Mouse (Mus musculus) embryonic stem cell, embryonic (primary cell): ENCODE results near the gene Idh2.

Experiments
- CTCF ChIA-PET, 4 experiments: fragments of 300-600 bp in 2 of 4; fragments of 350-600 bp in 2 of 4; sonication (Branson Sonifier 250); formaldehyde crosslinking; loops; one replicate each; lab custom pipeline; 2022; ENCODE audit warnings: inconsistent platforms in 2 of 4; lab: Charles Lee
- POLR2A ChIA-PET, 4 experiments: fragments of 300-600 bp in 2 of 4; fragments of 350-600 bp in 2 of 4; sonication (Branson Sonifier 250); formaldehyde crosslinking; loops; one replicate each; lab custom pipeline; 2022; ENCODE audit warnings: antibody characterized with exemption in 4 of 4, inconsistent platforms in 1 of 4; lab: Charles Lee

Gene Idh2

DNA sequence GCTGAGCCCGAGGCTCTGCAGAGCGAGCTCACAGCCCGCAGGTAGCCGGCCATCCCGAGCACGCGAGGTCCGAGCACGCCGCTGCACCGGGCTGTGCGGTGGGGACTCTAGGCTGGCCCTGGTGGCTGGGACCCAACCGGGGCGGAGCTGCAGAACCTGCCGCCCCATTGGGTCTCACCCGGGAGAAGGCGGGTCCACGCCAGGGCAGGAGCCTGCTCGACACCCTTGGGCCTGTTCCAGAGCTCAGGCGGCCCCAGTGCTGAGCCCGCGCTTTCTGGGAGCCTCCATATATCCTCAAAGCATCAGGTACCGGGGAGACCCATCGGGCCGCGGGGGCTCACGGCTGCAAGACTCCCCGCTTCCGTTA, at the start of gene Idh2:
TSS of gene Idh2 (minus strand) at position 169 of the 367 bp plus-strand sequence.
- POLR2A ChIA-PET, result interaction anchor here (0.5 to 27.6 kb wide), 110 partner anchors 4 to 1096 kb away, joined by 3 to 1040 read pairs (median 4); partner anchors contain the start of genes Cib1 (in 3 of the 4), Gdpgp1 (in 3 of the 4), Rccd1 (in 3 of the 4) and Zfp710 (in 3 of the 4)
- CTCF ChIA-PET, result interaction anchor here in 3 of 4 experiments (0.6 to 2.3 kb wide), 10 partner anchors 11 to 420 kb away, joined by 3 to 12 read pairs (median 4); partner anchors contain the start of gene Blm (in 1 of the 3)

DNA sequence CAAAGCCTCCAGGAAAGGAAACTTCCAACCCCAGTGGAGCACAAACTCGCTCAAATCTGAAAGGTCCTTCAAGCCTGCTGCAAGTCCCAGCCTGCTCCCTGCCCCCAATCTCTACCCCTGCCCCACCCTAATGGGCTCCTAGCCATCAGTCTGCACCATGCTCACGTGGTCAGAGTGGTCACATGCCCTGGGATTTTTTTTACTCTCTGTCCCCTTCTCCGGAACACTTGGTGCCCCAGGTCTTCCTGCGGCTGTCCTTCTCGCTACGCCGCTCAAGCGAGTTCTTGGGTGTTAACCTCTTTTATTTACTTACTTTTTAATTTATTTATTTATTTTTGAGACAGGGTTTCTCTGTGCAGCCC, 45.7 kb upstream of the Idh2 start:
- ChIA-PET CTCF (interaction anchor here in 2 of 4 experiments (0.6 to 1.2 kb wide), 3 partner anchors 9 to 1293 kb away, joined by 3 to 9 read pairs (median 3); no protein-coding TSS in a partner anchor), POLR2A (interaction anchor here in 3 of 4 experiments (0.6 to 14.7 kb wide), 35 partner anchors 9 to 182 kb away, joined by 3 to 328 read pairs (median 7); partner anchors contain the start of genes Sema4b (in 3 of the 3), Cib1 (in 2 of the 3), Gdpgp1 (in 2 of the 3) and Idh2 (in 2 of the 3))

DNA sequence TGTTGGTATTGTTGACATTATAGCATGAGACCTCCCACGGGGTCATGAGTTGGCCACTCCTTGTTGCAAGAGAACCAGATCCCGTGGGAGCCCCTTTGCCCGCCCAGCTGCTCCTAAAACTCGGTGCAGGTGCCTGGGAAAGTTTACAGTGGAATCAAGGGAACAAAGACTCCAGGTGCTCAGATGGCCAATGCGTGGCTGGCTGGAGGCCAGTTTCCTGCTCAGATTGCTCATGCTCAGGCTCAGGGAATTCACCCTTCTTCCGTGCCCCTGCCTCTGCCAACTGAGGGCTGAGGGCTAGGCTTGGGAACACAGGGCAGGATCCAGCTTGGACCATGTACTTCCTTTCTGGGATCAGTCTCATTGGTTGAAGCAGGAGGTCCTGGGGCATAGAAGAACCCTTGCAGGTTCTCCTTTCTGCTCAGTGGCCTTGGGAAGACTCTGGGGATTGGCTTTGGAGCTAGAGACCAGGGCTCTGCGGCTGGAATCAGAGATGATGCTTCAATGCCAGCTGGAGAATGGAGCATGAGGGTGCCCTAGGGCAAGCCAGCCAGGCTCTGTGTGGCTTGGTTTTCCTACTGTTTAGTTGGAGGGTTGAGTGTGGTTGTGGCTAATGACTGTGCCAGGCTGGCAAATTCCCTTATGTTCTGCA, 45.2 kb upstream of the Idh2 start:
- ChIA-PET POLR2A (interaction anchor here in 3 of 4 experiments (0.6 to 14.7 kb wide), 63 partner anchors 8 to 684 kb away, joined by 3 to 328 read pairs (median 5); partner anchors contain the start of genes Cib1 (in 3 of the 3), Gdpgp1 (in 3 of the 3), Sema4b (in 3 of the 3) and Idh2 (in 2 of the 3)), CTCF (interaction anchor here (0.6 to 1.6 kb wide), 9 partner anchors 9 to 1294 kb away, joined by 3 to 9 read pairs (median 3); partner anchors contain the start of gene Hddc3 (in 1 of the 4))

DNA sequence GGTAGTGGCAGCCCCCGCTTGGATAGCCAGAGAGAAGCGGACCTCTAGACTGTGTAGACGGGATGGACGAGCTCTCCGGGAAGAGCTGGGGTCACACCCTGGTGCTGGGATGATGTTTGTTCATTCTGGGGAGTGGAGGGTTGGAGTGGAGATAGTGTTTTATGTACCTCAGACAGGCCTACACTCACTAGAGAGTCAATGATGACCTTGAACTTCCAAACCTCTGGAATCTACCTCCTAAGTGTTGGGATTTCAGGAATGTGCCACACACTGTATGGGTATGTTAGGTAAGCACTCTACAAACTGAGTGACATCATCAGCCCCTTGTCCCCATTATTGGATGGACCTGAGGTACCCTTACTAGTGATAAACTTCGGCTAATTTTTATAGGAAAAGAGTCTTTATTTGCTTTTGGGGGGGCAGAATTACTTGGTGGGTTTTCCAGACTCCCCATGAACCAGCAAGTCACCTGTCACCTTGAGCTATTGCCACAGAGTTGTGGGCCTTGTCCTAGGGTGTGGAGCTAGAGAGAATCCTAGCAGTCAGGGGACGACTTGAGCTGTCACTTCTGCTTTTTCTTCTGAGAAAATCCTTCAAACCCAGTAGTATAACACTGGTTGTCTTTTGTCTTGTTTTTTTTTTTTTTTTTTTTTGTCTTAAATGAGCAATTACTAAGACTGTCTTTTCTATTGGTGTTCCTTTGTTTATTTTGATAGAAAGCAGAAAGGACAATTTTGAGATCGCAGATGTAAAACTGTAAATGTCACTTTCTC, 43.5 kb upstream of the Idh2 start:
- CTCF ChIA-PET, result interaction anchor here in 3 of 4 experiments (0.6 to 1.6 kb wide), 5 partner anchors 27 to 57 kb away, joined by 3 to 6 read pairs (median 4); no protein-coding TSS in a partner anchor
- POLR2A ChIA-PET, result interaction anchor here in 3 of 4 experiments (0.6 to 14.7 kb wide), 30 partner anchors 9 to 401 kb away, joined by 3 to 328 read pairs (median 6); partner anchors contain the start of genes Cib1 (in 3 of the 3), Gdpgp1 (in 3 of the 3) and Sema4b (in 3 of the 3)

GRCm38 (mm10) chr7:80156711-80157227, 41.6 kb upstream of the Idh2 start:
- POLR2A ChIA-PET, result interaction anchor here (0.5 to 14.7 kb wide), 64 partner anchors 8 to 511 kb away, joined by 3 to 328 read pairs (median 4); partner anchors contain the start of genes Cib1 (in 2 of the 4), Gdpgp1 (in 2 of the 4), Ngrn (in 2 of the 4) and Sema4b (in 2 of the 4)

DNA sequence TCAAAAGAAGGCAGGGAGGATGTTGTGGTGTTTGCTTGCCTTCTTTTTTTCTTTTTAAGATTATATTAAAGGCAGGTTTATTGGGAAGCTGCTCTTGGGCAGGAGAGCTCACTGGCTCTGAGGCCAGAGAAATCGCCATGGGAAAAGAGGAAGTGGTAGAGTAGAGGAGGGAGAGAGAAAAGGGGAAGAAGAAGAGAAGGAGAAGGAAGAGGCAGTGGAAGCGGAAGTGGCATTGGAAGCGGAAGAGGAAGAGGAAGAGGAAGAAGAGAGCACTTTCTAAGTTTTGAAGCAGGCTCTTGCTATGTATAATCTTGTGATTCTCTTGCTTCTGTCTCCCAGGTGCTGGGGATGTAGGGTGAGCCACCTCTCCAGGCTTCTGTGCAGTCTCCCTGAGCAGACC, 39.5 kb upstream of the Idh2 start:
- POLR2A ChIA-PET, result interaction anchor here in 3 of 4 experiments (0.5 to 14.7 kb wide), 29 partner anchors 7 to 169 kb away, joined by 3 to 328 read pairs (median 9); partner anchors contain the start of genes Cib1 (in 2 of the 3), Gdpgp1 (in 2 of the 3), Sema4b (in 2 of the 3) and Ttll13 (in 2 of the 3)
- CTCF ChIA-PET, result interaction anchor here in 3 of 4 experiments (0.6 to 1.2 kb wide), 6 partner anchors 10 to 182 kb away, joined by 3 to 5 read pairs (median 4); no protein-coding TSS in a partner anchor

More at GRCm38 (mm10) chr7:80156711-80157227, 41.6 kb upstream of the Idh2 start:
- CTCF ChIA-PET, result interaction anchor here (0.6 to 2.6 kb wide), 44 partner anchors 9 to 701 kb away, joined by 3 to 13 read pairs (median 4); partner anchors contain the start of genes Cib1 (in 1 of the 4), Gdpgp1 (in 1 of the 4), Hddc3 (in 1 of the 4) and Ngrn (in 1 of the 4)

DNA sequence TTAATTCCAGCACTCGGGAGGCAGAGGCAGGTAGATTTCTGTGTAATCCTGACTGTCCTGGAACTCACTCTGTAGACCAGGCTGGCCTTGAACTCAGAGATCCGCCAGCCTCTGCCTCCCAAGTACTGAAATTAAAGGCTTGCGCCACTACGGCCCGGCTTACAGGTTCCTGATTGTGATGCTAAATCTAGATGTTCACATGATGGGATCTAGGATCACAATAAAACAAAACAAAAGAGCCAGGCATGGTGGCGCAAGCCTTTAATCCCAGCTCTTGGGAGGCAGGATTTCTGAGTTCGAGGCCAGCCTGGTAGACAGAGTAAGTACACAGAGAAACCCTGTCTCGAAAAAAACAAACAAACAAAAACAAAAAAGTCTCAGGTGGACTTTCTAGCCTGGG, 37.6 kb upstream of the Idh2 start:
- CTCF ChIA-PET, result interaction anchor here (0.5 to 5.3 kb wide), 35 partner anchors 9 to 796 kb away, joined by 3 to 40 read pairs (median 4); partner anchors contain the start of genes Cib1 (in 1 of the 4), Gdpgp1 (in 1 of the 4), Hddc3 (in 1 of the 4) and Idh2 (in 1 of the 4)
- POLR2A ChIA-PET, result interaction anchor here (0.6 to 14.7 kb wide), 93 partner anchors 7 to 402 kb away, joined by 3 to 328 read pairs (median 5); partner anchors contain the start of genes Cib1 (in 3 of the 4), Gdpgp1 (in 3 of the 4), Idh2 (in 3 of the 4) and Rccd1 (in 3 of the 4)

DNA sequence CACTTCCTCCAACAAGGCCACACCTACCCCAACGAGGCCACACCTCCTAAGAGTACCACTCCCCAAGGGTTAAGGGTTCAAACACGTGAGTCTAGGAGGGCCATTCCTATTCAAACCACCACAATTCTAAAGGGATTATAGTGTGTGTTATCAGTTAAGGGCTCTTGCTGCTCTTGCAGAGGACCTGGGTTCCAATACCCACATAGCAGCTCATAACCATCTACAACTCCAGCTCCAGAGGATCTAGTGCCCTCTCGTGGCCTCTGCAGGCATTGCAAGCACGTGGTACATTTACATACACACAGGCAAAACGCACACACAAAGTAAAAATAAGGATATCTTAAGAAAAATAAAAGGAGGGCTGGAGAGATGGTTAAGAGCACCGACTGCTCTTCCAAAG, 37.0 kb upstream of the Idh2 start:
- ChIA-PET CTCF (interaction anchor here (0.5 to 5.3 kb wide), 53 partner anchors 8 to 796 kb away, joined by 3 to 40 read pairs (median 4); partner anchors contain the start of genes Idh2 (in 2 of the 4), Sema4b (in 2 of the 4), Cib1 (in 1 of the 4) and Gdpgp1 (in 1 of the 4)), POLR2A (interaction anchor here (0.6 to 14.7 kb wide), 103 partner anchors 7 to 572 kb away, joined by 3 to 328 read pairs (median 4); partner anchors contain the start of genes Cib1 (in 3 of the 4), Gdpgp1 (in 3 of the 4), Idh2 (in 3 of the 4) and Rccd1 (in 3 of the 4))

DNA sequence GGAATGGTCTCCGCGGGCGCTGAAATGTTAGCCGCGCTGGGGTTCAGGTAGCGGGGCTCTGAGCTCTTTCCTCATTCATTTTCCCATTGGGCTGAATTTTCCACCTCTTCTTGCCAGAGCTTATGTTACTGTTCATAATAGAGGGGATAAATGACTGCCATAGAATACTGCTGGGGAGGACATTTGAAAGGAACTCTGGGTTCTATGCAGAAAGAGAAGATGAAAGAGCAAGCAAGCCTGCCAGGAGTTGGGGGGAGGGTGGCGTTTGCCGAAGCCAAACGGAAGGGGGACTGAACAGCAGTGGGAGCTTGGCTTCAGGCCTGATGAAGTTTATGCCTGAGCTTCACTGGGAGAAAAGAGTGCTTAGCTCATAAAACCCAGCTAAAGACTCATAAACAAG, 34.2 kb upstream of the Idh2 start:
- CTCF ChIA-PET, result interaction anchor here (0.6 to 5.3 kb wide), 15 partner anchors 9 to 1016 kb away, joined by 3 to 40 read pairs (median 3); partner anchors contain the start of genes Cib1 (in 1 of the 4), Gdpgp1 (in 1 of the 4) and Hddc3 (in 1 of the 4)

GRCm38 (mm10) chr7:80146077-80146476, 30.9 kb upstream of the Idh2 start:
- ChIA-PET CTCF (interaction anchor here in 1 of 4 experiments (0.7 kb wide), 1 partner anchor 69 kb away, joined by 3 read pairs; no protein-coding TSS in a partner anchor), POLR2A (interaction anchor here in 2 of 4 experiments (1.1 to 9.0 kb wide), 7 partner anchors 10 to 390 kb away, joined by 3 to 76 read pairs (median 4); partner anchors contain the start of gene Sema4b (in 1 of the 2))

More for the DNA sequence above, 34.2 kb upstream of the Idh2 start:
- POLR2A ChIA-PET, result interaction anchor here (0.6 to 14.7 kb wide), 43 partner anchors 9 to 505 kb away, joined by 3 to 328 read pairs (median 5); partner anchors contain the start of genes Cib1 (in 2 of the 4), Gdpgp1 (in 2 of the 4), Idh2 (in 2 of the 4) and Ngrn (in 1 of the 4)

DNA sequence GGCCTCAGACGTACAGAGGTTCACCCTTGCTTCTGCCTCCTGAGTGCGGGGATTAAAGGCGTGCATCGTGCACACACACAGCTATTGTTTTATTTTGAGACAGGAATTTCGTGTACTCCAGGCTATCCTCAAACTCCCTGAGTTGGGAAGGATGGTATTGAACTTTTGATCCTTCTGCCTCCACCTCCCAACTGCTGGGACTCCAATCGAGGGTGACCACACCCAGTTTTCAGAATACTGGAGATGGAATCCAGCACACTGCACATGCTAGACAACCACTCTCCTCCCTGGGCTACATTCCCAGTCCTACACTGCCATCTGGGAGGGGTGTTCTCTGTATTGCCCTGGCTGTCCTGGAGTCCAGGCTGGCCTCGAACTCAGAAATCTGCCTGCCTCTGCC, 29.5 kb upstream of the Idh2 start:
- ChIA-PET POLR2A (interaction anchor here in 3 of 4 experiments (0.7 to 9.0 kb wide), 20 partner anchors 8 to 233 kb away, joined by 3 to 76 read pairs (median 4); partner anchors contain the start of gene Rccd1 (in 1 of the 3)), CTCF (interaction anchor here (0.5 to 4.9 kb wide), 7 partner anchors 7 to 1035 kb away, joined by 3 to 55 read pairs (median 3); no protein-coding TSS in a partner anchor)

- ChIA-PET CTCF (interaction anchor here in 3 of 4 experiments (0.6 to 4.9 kb wide), 6 partner anchors 9 to 229 kb away, joined by 3 to 55 read pairs (median 6); no protein-coding TSS in a partner anchor), POLR2A (interaction anchor here in 3 of 4 experiments (0.5 to 9.0 kb wide), 37 partner anchors 9 to 389 kb away, joined by 3 to 76 read pairs (median 4); partner anchors contain the start of genes Cib1 (in 1 of the 3), Gdpgp1 (in 1 of the 3), Hddc3 (in 1 of the 3) and Idh2 (in 1 of the 3))
Measured at GRCm38 (mm10) chr7:80143331-80144273, 28.4 kb upstream of the Idh2 start.

DNA sequence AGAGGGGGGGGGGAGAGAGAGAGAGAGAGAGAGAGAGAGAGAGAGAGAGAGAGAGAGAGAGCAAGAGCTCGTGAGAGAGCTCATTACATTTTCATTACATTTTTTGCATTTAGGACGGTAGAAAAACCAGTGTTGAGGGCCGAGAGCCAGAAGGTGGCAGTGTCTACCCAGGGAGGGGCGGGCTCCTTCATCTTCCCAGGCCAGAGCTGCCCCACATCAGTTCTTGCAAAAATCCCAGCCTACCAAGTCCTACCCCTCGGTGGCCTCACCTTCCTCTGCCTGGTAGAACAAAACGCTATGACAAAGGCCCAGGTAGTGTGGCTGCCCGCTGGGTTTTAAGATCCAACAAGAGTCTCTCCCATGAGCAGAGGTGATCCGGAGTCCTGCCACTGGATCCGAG, 25.6 kb upstream of the Idh2 start:
- ChIA-PET POLR2A (interaction anchor here (0.5 to 9.0 kb wide), 59 partner anchors 8 to 668 kb away, joined by 3 to 76 read pairs (median 4); partner anchors contain the start of genes Idh2 (in 2 of the 4), Cib1 (in 1 of the 4), Gdpgp1 (in 1 of the 4) and Hddc3 (in 1 of the 4)), CTCF (interaction anchor here (0.5 to 4.9 kb wide), 107 partner anchors 8 to 794 kb away, joined by 3 to 71 read pairs (median 4); partner anchors contain the start of genes Ngrn (in 3 of the 4), Cib1 (in 2 of the 4), Gdpgp1 (in 2 of the 4) and Hddc3 (in 2 of the 4))

DNA sequence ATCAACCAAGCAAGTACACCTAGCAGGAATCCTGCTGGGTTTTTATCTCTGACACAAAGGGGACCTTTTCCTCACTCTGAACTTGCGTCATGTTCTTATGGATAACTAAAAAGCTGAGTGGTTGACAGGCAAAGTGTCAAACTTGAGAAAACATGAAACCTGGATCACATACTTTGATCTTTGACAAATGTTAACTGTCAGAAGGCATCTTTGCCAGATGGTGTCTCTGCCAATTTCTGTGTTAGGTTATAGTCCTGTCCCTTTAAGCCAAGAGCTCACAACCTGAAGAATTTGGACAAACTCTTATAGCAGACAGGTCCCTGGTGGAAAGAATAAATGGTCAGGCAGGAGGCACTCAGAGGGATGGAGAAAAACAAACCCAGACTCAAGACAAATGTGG, 23.2 kb upstream of the Idh2 start:
- CTCF ChIA-PET, result interaction anchor here in 3 of 4 experiments (1.1 to 3.7 kb wide), 3 partner anchors 14 to 366 kb away, joined by 3 to 35 read pairs (median 4); partner anchors contain the start of gene Hddc3 (in 1 of the 3)
- POLR2A ChIA-PET, result interaction anchor here in 3 of 4 experiments (0.7 to 3.0 kb wide), 13 partner anchors 8 to 239 kb away, joined by 3 to 18 read pairs (median 5); partner anchors contain the start of genes Idh2 (in 1 of the 3), Rccd1 (in 1 of the 3) and Ttll13 (in 1 of the 3)
